Mouse (Mus musculus): Measurements from ENCODE around the gene Pold1.
A peak's percentile ranks its signal among the peaks of the same experiment; 100 is the strongest.

The Pold1 gene

GRCm38 (mm10) chr7:44548497-44549087 is at the start of gene Pold1:
Gene Pold1 (minus strand): TSS chr7:44548849.
- peak; percentile 100 for DNase-seq (ENCODE audit: low read depth)

DNA sequence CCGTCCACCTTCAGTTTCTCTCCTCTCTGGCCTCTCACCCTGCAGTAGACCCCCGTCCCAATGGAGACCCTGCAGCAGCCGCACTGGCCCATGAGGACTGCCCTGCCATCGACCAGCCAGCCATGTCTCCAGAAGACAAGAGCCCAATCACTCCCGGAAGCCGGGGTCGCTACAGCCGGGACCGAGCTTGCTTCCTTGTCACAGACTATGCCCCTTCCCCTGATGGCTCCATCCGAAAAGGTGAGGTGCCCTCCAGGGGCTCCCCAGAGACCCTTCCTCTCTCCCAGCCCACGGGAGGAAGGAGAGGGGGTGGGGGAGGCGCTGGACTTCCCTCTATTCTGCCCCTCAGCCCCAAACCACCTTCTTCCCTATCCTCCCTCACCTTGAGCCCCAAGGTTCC is 49.7 kb upstream of the Pold1 start:
- DNase-seq (ENCODE audit: low read depth) = no peak

DNA sequence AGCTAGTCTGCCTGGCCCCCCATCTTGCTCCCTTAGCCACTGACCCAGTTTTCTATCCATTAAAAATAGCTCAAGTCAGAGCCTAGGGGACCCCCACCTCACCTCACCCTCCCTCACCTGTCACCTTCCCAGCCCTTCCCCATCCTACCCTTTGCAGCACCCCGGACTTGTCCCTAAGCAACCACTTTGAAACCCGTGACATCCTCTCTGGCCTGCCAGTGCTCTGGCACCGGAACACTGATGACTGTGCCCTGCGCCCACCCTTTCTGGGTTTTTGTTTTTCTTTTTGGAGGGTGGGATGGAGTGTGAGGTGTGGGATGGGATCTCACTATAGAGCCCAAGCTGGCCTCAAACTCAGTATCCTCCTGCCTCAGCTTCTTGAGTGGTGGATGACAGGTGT is 49.0 kb upstream of the Pold1 start:
- DNase-seq (ENCODE audit: low read depth) = no peak

DNA sequence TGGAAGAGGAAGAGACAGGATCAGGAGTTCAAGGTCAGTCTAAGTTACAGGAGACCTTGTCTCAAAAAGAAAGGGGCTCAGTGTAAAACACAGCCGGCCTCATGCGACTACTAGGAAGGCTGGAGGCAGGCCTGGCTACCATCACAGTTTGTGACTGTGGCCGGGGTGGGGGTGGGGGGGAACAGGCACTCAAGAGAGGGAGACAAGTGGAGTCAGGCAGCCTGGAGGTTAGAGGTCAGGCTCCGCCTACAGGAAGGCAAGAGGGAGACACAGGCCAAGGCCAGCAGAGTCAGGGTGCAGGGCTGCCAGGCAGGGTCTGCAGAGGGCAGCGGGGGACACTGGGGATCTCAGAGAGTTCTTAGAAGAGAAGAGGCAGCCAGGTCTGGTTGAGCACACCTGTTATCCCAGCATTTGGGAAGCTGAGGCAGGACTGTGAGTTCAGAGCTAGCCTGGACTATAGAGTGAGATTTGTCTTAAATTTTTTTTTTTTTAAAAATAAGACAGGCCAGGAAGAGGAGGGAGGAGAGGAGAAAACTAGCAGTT is 48.4 kb upstream of the Pold1 start:
- DNase-seq (ENCODE audit: low read depth) = no peak

GRCm38 (mm10) chr7:44596051-44596450 is 47.4 kb upstream of the Pold1 start:
- DNase-seq (ENCODE audit: low read depth) = no peak

- no peak for DNase-seq (ENCODE audit: low read depth)
Observed at GRCm38 (mm10) chr7:44595131-44595561, 46.5 kb upstream of the Pold1 start.

DNA sequence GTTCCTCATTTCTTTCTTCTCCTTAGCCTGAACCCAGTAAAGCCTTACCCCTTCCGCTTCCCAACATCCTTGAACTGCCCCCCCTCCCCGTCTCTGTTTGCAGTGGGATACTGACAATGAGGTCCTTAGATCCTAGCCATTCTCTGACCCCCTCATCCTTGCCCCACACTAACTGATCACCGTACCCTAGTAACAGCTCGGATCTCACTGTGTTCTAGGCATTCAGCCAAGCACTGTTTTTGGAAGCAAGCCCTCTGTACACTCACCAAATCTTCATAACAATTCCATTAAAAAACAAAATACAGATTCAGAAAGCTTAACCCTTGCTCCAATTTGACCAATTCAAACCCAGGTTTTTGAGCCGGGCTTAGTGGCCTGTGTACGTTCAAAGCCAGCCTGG is 45.6 kb upstream of the Pold1 start:
- DNase-seq (ENCODE audit: low read depth) = no peak

DNA sequence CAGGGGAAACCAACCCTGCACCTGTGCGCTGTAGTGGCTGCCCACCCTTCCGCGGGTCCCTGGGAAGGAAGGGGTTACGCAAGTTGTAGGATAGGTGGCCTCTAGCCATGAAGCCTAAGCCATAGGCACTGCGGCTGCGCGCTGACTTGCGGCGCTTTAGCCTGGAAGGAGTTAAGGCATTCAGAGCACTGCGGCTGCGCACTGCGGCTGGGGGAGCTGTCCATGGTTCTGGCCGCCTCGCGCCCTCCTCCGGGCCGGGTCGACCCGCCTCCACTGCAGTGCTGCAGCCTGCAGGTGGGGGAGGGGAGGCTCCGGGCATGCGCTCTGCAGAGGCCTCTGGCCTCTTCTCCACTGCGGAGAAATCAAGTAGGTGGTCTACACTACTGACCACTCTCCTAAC is 45.1 kb upstream of the Pold1 start:
- DNase-seq (ENCODE audit: low read depth) = peak; percentile 46

GRCm38 (mm10) chr7:44593051-44593450 is 44.4 kb upstream of the Pold1 start:
- DNase-seq (ENCODE audit: low read depth) = no peak

GRCm38 (mm10) chr7:44591348-44592116 is 42.9 kb upstream of the Pold1 start:
- no peak for DNase-seq (ENCODE audit: low read depth)

DNA sequence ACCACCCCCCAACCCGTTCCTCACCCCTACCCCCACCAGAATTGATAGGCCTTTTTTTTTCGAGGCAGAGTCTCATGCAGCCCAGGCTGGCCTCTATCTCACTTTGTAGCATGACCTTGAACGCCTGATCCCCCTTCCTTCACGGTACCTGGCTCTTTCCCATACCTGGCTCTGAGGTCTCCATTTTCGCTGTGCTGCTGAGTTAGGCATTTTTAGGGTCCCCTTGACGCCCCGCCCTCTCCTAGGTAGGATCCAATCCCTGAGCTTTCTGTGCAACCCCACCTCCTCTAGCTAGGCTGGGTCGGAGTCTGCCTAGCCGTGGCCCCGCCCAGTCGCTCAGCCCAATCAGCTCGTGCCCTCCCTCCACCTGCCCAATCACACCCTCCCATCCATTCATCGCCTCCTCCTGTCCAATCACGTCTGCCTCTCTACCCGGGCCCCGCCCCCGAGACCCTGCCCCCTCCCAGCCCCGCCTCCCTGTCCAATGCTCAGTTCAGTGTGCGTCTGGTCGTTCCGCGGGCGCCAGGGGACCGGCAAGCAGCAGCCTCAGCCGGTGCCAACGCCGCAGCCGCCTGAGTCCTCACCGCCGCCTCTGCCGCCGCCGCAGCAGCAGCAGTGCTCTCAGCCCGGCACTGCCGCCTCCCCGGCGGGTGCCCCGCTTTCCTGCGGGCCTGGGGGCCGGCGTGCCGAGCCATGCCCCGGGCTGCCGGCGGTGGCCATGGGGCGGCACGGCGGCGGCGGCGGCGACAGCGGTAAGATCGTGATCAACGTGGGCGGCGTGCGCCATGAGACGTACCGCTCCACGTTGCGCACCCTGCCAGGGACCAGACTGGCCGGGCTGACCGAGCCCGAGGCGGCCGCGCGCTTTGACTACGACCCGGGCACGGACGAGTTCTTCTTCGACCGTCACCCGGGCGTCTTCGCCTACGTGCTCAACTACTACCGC is 42.0 kb upstream of the Pold1 start, which contains the start of gene Kcnc3:
Gene Kcnc3 (plus strand): TSS at position 263 of the 946 bp plus-strand sequence.
- DNase-seq (ENCODE audit: low read depth) = peak; percentile 66

GRCm38 (mm10) chr7:44589946-44590345 is 41.3 kb upstream of the Pold1 start:
- DNase-seq (ENCODE audit: low read depth) = no peak

DNA sequence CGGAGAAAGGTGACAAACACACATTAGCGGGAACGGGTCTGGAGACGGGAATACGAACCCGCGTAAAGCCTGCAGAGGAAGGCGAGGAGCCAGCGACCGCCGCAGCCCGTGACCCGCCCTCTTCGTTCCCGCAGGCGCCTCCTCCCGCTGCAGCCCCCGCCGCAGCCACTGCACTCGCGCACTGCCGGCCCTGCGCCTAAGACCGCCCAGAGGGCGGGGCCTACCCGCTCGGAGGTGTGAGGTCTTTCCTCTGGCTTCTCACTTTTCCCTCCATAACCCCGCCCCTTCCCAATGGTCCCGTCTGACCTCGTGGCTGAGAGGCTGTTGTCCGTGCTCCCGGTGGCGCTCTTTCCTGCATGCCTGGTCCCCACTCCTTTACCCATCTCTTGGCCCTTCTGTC is 40.5 kb upstream of the Pold1 start:
- DNase-seq (ENCODE audit: low read depth) = no peak

- DNase-seq (ENCODE audit: low read depth) = no peak
Observed at GRCm38 (mm10) chr7:44588338-44588737, 39.7 kb upstream of the Pold1 start.

DNA sequence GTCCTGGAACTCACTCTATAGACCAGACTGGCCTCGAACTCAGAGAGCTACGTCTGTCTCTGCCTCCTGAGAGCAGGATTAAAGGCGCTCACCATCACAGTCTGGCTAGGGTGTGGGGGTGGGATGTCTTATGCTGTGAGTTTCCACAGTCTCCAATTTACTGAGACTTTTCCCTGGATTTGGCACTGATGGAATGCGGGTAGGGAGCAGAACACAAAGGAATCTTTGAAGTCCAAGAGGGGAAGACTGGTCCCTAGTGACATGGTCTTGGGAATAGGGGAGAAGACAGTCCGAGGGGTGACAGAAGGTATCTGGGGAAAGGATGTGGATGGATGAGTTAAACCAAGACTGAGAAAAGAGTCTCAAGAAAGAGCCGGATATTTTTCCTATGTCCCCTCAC is 39.0 kb upstream of the Pold1 start:
- no peak for DNase-seq (ENCODE audit: low read depth)

DNA sequence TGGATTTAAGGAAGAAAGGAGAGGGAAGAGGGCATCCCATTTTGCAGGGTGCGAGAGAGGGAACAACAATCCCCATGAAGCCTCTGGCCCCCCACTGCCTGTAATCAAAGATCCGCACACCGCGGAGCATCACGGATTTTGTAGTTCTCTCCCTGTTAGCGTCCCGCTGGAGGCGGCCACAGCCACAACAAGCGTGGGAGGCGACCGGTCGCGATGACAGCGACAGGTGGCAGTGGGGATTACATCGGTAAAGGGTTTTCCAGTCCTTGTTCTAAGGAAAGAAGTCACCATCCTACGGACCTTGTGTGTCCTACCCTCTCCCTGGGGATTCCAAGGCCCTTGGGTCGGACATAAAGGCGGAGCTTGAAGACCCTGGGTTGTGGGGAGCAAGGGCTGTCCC is 38.3 kb upstream of the Pold1 start:
- DNase-seq (ENCODE audit: low read depth) = no peak

DNA sequence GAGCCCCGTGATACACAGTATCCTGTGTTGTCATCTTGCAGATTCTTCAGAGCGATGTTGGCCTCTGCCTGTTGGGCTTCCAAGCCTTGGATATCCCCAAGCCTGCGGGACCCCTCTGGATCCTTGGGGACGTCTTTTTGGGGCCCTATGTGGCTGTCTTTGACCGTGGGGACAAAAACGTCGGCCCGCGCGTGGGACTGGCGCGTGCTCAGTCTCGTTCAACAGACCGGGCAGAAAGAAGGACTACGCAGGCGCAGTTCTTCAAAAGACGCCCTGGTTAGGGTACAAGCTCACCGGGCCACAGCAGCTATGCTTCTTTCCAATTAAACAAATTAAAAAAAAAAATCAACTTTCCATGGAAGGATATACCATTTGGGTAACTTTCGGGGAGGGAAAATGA is 37.9 kb upstream of the Pold1 start:
- DNase-seq (ENCODE audit: low read depth) = no peak

GRCm38 (mm10) chr7:44585606-44586005 is 37.0 kb upstream of the Pold1 start:
- DNase-seq (ENCODE audit: low read depth) = no peak

GRCm38 (mm10) chr7:44584921-44585320 is 36.3 kb upstream of the Pold1 start:
- DNase-seq (ENCODE audit: low read depth) = no peak

DNA sequence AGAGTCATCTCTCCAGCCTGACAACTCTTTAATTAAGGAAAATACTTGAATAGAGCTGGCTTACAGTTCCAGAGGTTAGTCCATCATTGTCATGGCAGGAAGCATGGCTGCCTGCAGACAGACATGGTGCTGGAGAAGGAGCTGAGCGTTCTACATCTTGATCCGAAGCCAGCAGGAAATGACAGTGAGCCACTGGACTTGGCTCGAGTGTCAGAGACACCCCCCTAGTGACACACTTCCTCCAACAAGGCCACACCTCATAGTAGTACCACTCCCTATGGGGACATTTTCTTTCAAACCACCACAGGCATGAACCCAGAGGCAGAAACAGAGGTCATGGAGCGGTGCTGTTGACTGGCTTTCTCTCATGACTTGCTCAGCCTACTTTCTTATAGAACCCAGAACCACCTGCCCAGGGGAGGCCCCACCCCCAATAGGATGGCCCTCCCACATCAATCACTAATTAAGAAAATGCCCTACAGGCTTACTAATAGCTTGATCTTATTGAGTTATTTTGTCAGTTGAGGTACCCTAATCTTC is 35.7 kb upstream of the Pold1 start:
- no peak for DNase-seq (ENCODE audit: low read depth)

- no peak for DNase-seq (ENCODE audit: low read depth)
Observed at GRCm38 (mm10) chr7:44583146-44583545, 34.5 kb upstream of the Pold1 start.

DNA sequence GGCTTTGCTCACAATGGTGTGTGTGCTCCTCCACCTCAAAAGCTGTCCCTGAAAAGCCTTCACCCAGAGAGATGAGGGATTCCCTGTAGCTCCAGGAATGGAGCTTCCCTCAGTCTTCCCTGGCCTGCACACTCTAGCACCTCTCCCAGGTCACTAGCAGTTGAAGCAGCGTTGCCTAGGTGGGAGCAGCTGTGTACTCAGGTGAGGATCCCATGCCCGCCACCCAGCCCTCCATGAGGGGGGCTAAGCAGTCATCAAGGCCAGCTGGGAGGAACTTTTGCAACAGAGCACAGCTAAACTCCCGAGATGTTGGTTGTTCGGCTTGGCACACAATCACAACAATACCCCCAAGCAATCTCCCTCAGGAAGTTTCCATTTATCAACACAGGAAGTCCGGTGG is 34.1 kb upstream of the Pold1 start:
- DNase-seq (ENCODE audit: low read depth) = no peak
